Mouse (Mus musculus): Measurements from ENCODE around the gene Grm8.

Grm8 gene

DNA sequence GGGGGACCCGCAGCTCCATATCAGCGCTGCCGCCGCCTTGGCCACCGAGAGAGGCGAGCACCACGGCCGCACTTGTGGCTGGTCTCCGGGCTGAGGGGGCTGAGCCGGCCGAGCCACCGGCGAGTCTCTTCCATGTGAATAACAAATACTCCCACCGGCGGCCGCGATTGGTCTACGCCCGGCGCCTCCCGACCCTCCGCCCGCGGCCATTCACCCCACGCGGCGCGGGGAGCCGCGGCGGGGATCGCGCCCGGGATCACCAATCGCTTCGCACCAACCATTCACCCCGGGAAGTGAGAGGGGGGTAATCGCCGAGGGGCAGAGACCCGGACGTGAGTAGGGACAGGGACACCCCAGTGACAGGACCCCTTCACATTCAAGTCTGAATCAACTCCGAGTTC, at the start of gene Grm8:
Gene Grm8 (minus strand): TSS at position 178 of the 401 bp plus-strand sequence.
- peak; percentile 1 to 7 for DNase-seq

DNA sequence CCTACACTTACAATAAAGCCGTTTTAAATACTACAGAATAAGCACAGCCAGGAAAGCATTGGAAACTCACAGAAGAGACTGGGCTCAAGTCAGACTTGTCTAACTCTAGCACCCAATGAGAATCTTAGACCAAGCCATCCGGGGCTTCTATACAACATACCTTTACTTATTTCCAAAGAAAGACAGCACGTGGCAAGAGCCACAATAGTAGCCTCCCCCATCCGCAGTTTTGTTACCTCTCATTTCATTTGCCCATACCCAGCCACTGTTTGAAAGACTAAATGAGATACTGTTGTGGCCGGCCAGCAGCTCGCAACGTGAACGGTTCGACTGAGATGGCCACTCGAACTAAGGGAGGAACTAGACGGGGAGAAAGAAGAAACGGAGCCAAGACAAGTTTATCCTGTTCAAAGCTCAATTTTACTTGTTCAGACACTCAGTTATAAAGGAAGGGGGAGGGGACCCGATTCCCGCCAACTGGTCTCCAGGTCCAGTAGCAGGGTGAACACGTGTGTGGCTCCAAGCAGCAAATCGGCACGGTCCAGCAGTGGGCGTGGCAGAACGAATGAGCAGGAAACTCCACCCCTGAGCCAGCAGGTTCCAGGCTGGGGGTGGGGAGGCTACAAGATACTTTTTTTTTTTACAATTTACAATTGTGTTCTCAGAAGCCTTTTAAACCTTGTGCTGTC, 35.0 kb upstream of the Grm8 start:
- no peak for DNase-seq

DNA sequence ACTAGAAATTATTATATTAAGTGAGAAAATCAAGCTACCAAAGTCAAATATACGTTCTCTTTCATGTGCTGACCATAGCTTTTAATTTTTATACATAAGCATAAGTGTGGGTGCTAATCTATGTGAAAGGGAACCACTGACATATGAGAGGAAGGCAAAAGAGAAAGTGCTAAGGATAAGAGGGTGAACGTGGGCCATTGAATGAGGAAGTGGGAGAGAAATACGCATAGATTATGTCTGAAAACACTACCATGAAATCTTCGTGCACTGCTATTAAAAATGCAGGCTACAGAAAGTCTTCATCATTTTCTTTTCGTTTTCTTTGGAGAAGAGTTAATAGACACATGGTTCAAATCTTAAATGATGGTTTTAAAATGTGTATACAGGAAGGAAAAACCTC, 25.4 kb upstream of the Grm8 start:
- DNase-seq: no peak

GRCm38 (mm10) chr6:28146445-28146844, 11.5 kb upstream of the Grm8 start:
- DNase-seq: no peak

GRCm38 (mm10) chr6:28142332-28142731, 7.4 kb upstream of the Grm8 start:
- DNase-seq: no peak

DNA sequence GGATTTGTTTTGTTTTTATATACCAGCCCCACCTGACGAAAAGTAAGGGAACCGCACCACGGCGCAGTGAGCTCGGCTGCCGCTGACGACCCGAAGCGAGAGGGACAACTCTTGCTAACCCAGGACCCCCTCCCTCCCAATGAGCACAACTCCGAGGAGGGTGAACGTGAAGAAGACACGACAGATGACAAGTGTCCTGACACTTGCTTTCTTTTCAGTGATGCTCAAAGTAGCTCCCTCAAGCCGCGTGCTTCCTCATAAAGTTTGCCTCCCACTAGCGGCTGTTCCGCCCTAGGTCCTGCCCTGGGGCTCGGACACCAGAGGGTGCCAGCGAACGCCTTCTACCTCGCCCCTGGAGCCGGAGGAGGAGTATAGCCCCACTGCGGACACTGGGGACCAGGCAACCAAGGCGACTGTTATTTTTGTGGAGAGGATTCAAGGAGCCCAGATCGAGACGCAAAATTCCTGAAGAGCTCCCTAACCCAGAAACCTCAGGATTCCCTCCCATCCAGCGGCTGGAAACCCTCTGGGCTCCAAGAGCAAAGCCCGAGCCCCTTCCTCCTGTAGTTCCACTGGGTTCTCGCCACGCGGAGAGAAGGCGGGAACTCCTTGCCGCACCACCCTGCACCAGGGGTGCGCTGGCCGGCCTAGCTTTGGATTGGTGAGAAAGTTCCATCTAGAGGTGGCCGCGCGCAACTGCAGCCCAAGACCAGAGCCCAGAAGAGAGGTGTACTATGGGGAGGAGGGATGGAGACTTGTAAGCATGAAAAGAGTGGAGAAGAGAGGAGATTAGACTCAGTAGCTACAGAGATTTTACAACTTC, 644 bp upstream of the Grm8 start:
- DNase-seq: peak; percentile 68

- DNase-seq: peak in 1 of 2 experiments; percentile 2
Measured at GRCm38 (mm10) chr6:28134251-28134801, 652 bp downstream of the Grm8 start.

GRCm38 (mm10) chr6:28133206-28134063, 1.5 kb downstream of the Grm8 start:
- DNase-seq: no peak

DNA sequence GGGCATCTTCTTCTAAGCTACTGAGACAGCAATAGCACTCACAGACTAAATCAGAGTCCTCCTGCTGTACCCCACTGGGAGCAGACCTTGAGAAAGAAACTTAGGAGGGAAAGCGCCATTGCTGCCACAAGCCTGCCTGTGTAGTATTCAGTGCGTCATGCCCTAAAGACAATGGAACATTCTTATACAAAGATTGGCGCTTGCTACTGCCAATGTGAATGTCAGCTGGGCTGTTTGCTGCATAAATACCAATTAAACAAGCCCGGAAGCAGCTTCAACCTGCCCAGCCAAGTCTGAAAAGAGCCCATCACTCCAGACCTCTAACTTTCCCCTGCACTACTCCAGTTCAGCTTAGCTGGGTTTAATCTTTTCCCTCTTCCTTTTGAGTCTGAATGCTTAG, 2.9 kb downstream of the Grm8 start:
- no peak for DNase-seq

- DNase-seq: no peak
Measured at GRCm38 (mm10) chr6:28128871-28129270, 6.1 kb downstream of the Grm8 start.

- DNase-seq: no peak
Measured at GRCm38 (mm10) chr6:28115519-28115918, 19.5 kb downstream of the Grm8 start.

DNA sequence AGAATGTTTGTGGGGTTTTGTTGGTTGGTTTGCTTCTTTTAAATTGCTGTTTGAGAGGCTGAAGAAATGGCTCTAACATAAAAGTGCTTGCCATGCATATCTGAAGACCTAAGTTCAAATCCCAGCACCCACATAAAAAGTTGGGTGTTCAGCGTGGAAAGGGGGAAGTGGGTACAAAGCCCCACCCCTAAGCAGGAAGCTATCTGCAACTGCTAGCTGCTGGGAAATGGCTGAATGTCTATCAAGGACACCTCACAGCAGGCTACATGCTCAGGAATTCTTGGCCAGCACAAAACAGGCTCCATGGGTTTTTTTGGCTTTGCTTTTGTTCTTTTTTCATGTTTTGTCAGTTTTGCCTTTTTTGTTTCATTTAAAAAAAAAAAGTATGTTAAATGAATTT, 20.1 kb downstream of the Grm8 start:
- DNase-seq: no peak

GRCm38 (mm10) chr6:28111551-28111950, 23.4 kb downstream of the Grm8 start:
- DNase-seq: no peak

GRCm38 (mm10) chr6:28102608-28103316, 32.2 kb downstream of the Grm8 start:
- DNase-seq: no peak

- DNase-seq: no peak
Measured at GRCm38 (mm10) chr6:28100001-28100400, 35.0 kb downstream of the Grm8 start.

- DNase-seq: no peak
Measured at GRCm38 (mm10) chr6:28092511-28092910, 42.5 kb downstream of the Grm8 start.

DNA sequence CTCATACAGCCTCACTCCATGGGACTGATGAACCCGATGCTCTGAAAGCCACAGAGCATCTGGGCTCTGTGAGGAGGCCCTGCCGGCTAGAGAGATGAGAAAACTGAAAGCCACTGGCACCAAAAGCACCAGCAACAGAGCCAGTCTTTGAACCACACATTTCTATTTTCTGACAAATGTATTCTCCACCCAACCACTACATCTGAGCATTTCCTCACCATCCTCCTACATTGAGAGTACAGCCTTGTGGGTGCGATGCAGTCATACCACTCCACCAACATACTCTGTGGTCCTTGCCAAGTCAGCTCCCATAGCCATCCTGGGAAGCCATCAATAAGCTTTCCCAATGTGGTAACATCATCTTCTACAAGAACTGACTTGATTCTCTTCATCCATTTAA, 43.1 kb downstream of the Grm8 start:
- DNase-seq: no peak

GRCm38 (mm10) chr6:28090981-28091380, 44.0 kb downstream of the Grm8 start:
- no peak for DNase-seq

GRCm38 (mm10) chr6:28075534-28075933, 59.4 kb downstream of the Grm8 start:
- DNase-seq: no peak

DNA sequence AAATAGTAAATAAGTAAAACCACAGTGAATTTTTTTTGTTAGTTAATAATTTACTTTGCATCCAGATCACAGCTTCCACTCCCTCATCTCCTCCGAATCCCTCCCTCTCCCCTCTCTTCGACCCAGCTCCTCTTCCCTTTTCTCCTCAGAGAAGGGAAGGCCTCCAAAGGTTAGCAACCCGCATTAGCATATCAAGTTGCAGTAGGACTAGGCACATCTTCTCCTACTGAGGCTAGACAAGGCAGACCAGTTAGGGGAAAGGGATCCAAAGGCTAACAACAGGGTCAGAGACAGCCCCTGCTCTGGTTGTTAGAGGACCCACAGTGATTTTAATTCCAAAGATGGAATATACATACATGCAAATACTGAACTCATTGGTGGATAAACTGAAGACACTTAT, 60.5 kb downstream of the Grm8 start:
- DNase-seq: no peak

- no peak for DNase-seq
Measured at GRCm38 (mm10) chr6:28051966-28052365, 83.0 kb downstream of the Grm8 start.

- DNase-seq: no peak
Measured at GRCm38 (mm10) chr6:28042339-28042738, 92.6 kb downstream of the Grm8 start.
